Mouse (Mus musculus): ENCODE results near the gene Kif12. TPM values are rescaled to one million over a fixed set of nuclear protein-coding genes. Genes with fewer than 3 reads are reported as not detected.

Kif12 gene
- polyA plus RNA-seq, 1 experiment from 2014 or later, result 5.1 TPM

Other genes starting within 250 kb of the Kif12 start
- gene Zfp618, start 206.6 kb downstream of the Kif12 start, polyA plus RNA-seq (2015; fragmentation: Nextera tagmentation; extraction: Ambion mirVana), result 4.3 and 5.6 TPM in 2 replicates
- gene Ambp, start 17.3 kb downstream of the Kif12 start, polyA plus RNA-seq (2015; fragmentation: Nextera tagmentation; extraction: Ambion mirVana), result 1,215 and 1,486 TPM in 2 replicates
- 1.8 and 2.1 TPM in 2 replicates for gene Col27a1, start 41.9 kb upstream of the Kif12 start, polyA plus RNA-seq (2015; fragmentation: Nextera tagmentation; extraction: Ambion mirVana)
- 0.50 and 0.77 TPM in 2 replicates for gene Orm1, start 172.4 kb upstream of the Kif12 start, polyA plus RNA-seq (2015; fragmentation: Nextera tagmentation; extraction: Ambion mirVana)
- not detected in 2 replicates for gene Orm3, start 184.0 kb upstream of the Kif12 start, polyA plus RNA-seq (2015; fragmentation: Nextera tagmentation; extraction: Ambion mirVana)
- gene Orm2, start 190.3 kb upstream of the Kif12 start, polyA plus RNA-seq (2015; fragmentation: Nextera tagmentation; extraction: Ambion mirVana), result not detected in 2 replicates
- 4.8 and 5.7 TPM in 2 replicates for gene Akna, start 231.2 kb upstream of the Kif12 start, polyA plus RNA-seq (2015; fragmentation: Nextera tagmentation; extraction: Ambion mirVana)

Data from liver, embryonic 15.5 days (tissue).